Mouse (Mus musculus): Measurements from ENCODE around the gene Slc25a26. TPM values are rescaled to one million over a fixed set of nuclear protein-coding genes. Genes with fewer than 3 reads are reported as not detected.

Slc25a26 gene
- polyA plus RNA-seq, 1 experiment = 5.1 TPM

GRCm38 (mm10) chr6:94541133-94541532, 41.0 kb downstream of the Slc25a26 start:
- no peak for TF ChIP-seq GATA1 (IDR thresholded peaks at IDR 0.05; ENCODE audit: low read length)

- TF ChIP-seq GATA1 (IDR thresholded peaks at IDR 0.05; ENCODE audit: low read length) = no peak
These were observed 41.7 kb downstream of the Slc25a26 start for GRCm38 (mm10) chr6:94541854-94542253.

- no peak for TF ChIP-seq GATA1 (IDR thresholded peaks at IDR 0.05; ENCODE audit: low read length)
These were observed 44.0 kb downstream of the Slc25a26 start for GRCm38 (mm10) chr6:94543902-94544840.

- TF ChIP-seq GATA1 (IDR thresholded peaks at IDR 0.05; ENCODE audit: low read length) = no peak
These were observed 47.1 kb downstream of the Slc25a26 start for GRCm38 (mm10) chr6:94547239-94547638.

GRCm38 (mm10) chr6:94550298-94550697, 50.2 kb downstream of the Slc25a26 start:
- no peak for TF ChIP-seq GATA1 (IDR thresholded peaks at IDR 0.05; ENCODE audit: low read length)

GRCm38 (mm10) chr6:94550851-94551250, 50.7 kb downstream of the Slc25a26 start:
- TF ChIP-seq GATA1 (IDR thresholded peaks at IDR 0.05; ENCODE audit: low read length) = no peak

GRCm38 (mm10) chr6:94553085-94553484, 53.0 kb downstream of the Slc25a26 start:
- TF ChIP-seq GATA1 (IDR thresholded peaks at IDR 0.05; ENCODE audit: low read length) = no peak

- TF ChIP-seq GATA1 (IDR thresholded peaks at IDR 0.05; ENCODE audit: low read length) = no peak
These were observed 60.8 kb downstream of the Slc25a26 start for GRCm38 (mm10) chr6:94560896-94561295.

GRCm38 (mm10) chr6:94561346-94561745, 61.2 kb downstream of the Slc25a26 start:
- TF ChIP-seq GATA1 (IDR thresholded peaks at IDR 0.05; ENCODE audit: low read length) = no peak

GRCm38 (mm10) chr6:94563203-94563940, 63.2 kb downstream of the Slc25a26 start:
- TF ChIP-seq GATA1 (IDR thresholded peaks at IDR 0.05; ENCODE audit: low read length) = no peak

- no peak for TF ChIP-seq GATA1 (IDR thresholded peaks at IDR 0.05; ENCODE audit: low read length)
These were observed 65.6 kb downstream of the Slc25a26 start for GRCm38 (mm10) chr6:94565766-94566165.

- no peak for TF ChIP-seq GATA1 (IDR thresholded peaks at IDR 0.05; ENCODE audit: low read length)
These were observed 67.9 kb downstream of the Slc25a26 start for GRCm38 (mm10) chr6:94568040-94568439.

GRCm38 (mm10) chr6:94575526-94576166, 75.5 kb downstream of the Slc25a26 start:
- no peak for TF ChIP-seq GATA1 (IDR thresholded peaks at IDR 0.05; ENCODE audit: low read length)

- no peak for TF ChIP-seq GATA1 (IDR thresholded peaks at IDR 0.05; ENCODE audit: low read length)
These were observed 77.9 kb downstream of the Slc25a26 start for GRCm38 (mm10) chr6:94577991-94578390.

GRCm38 (mm10) chr6:94582055-94582454, 81.9 kb downstream of the Slc25a26 start:
- no peak for TF ChIP-seq GATA1 (IDR thresholded peaks at IDR 0.05; ENCODE audit: low read length)

- TF ChIP-seq GATA1 (IDR thresholded peaks at IDR 0.05; ENCODE audit: low read length) = no peak
These were observed 84.1 kb downstream of the Slc25a26 start for GRCm38 (mm10) chr6:94584147-94584695.
